Mouse (Mus musculus): Measurements from ENCODE around the gene Cks2.
"Not testable (repeated sequence)": the region's sequence is repeated elsewhere in the genome, so short reads cannot be mapped to it uniquely, and the experiment has no call there.

Cks2 gene

DNA sequence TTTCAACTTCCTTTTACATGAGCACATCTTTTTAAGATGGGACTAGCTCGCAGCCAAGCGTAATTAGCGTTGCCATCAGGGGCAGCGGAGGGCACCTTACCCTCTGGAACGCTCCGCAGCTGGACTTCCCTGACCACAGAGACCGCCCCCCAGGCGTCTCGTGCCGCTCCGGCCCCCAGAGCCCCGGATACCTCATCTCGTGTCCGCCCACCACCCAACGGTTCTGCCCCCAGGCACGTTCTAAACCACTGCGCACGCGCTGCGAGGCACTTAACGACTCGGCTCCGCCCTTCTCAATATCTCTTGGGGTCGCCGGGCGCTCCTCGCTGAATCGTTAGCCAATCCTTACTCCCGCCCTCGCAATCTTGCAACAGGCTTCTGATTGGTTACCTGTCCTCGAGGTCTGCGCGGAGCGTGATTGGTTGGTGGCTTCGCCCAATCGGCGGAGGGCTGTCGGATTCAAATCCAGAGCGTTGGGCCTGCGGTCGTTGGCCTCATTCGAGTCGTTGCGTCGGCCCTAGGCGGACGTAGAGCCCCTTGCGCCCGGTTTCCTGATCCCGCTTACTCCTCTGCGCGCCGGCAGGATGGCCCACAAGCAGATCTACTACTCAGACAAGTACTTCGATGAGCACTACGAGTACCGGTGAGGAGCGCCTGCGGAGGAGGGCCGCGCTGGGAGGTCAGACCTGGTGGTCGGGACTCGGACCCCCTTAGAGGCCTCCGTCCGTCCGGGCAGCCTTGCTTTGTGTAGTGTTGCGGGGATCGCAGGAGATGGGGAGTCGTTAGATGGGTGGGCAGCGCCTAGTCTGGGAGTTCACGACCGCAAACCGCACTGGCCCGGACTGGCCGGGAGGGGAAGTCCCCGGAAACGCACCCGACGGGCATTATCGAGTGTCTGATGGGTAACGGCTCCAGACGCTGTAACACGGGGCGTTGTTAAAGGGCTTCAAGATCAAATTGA lies at the start of gene Cks2:
Gene Cks2 (plus strand): TSS at position 404 of the 961 bp plus-strand sequence.
- peak; percentile 96 for DNase-seq (ENCODE audit: low spot score)

- no peak for DNase-seq (ENCODE audit: low spot score)
Measured at GRCm38 (mm10) chr13:51595404-51595803, 49.6 kb upstream of the Cks2 start.

DNA sequence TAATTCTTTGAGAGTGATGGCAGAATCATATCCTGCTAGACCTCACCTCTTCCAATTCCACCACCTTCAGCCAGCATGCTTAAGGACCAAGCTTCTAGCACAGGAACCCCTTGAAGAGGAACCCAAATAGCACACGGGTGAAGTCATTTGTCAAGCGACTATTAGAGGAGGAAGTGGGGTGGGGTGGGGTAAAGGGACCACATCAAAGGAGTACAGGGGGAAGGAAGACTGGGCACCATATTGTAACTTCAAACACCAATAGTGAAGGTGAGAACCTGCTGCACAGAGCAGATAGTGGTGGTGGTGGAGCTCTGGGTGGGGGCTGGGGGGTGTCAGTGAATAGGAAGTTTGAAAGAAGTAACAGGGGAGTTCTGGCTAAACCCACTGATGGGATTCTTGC lies 47.0 kb upstream of the Cks2 start:
- DNase-seq (ENCODE audit: low spot score), result no peak

DNA sequence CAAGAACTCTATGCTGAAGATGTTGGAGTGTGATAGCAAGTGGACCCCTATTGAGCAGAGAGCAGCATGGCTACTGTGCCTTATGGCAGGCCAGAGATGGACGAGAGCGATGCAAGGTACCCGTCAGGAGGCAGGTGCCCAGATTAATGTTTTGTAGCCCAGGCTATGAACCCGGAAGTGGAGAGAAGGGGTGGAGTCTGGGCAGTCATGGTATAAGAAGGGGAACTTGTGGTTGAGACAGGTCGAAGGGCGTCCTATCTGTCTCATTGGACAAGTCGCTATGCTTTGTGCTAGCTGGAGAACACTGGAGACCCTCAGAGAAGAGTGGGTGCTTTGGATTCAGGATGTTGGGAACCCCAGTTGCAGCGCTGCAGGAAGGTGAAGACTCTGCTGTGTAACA lies 44.9 kb upstream of the Cks2 start:
- DNase-seq (ENCODE audit: low spot score), result no peak

GRCm38 (mm10) chr13:51602764-51603163 lies 42.3 kb upstream of the Cks2 start:
- no peak for DNase-seq (ENCODE audit: low spot score)

DNA sequence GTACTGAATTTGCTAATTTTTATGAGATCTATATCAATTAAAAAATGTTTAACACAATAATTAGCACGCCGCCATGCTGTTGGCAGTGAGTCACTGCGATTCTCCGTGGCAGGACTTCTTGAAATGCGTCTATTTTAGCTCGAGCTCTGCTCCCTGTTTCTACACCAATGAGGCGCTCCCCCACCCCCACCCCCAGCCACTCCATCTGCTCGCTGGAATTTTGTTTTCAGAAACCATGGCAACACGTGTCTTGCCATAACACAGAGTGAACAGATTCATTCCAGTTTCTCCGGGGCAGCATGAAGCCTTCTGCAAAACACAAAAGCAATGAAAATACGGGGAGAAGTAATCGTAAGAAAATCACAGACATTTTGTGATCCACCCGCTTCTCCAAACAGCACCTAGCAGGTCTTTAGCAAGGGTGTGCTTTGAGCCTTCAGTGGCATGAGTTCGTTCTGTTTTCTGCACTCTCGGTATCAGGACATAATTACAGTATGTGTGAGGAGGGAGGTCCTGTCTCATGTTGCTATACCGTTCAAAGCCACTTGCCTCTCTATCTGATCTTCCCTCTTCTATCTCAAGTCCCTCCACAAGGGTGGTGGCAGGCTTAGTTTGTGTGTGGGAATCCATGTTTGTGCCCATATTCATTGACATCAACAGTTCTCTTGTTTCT lies 41.7 kb upstream of the Cks2 start:
- DNase-seq (ENCODE audit: low spot score), result peak; percentile 46

DNA sequence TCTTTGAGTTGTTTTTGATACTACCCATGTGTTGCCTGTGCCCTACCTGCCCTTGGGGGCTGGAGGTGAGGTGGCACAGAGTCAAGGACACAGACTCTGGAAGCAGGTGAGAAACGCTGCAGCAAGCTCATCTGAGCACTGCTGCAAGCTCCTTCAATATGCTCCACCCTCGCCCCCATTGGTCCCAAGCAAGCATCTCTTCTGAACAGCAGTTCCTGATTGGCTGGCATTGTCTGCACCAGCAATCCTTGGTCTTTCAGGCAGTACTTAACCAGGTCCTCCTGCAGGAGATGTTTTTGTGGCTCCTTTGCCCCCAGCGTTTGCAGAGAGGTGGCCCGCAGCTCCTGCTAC lies 41.2 kb upstream of the Cks2 start:
- DNase-seq (ENCODE audit: low spot score), result peak; percentile 59

- no peak for DNase-seq (ENCODE audit: low spot score)
Measured at GRCm38 (mm10) chr13:51609231-51609630, 35.8 kb upstream of the Cks2 start.

DNA sequence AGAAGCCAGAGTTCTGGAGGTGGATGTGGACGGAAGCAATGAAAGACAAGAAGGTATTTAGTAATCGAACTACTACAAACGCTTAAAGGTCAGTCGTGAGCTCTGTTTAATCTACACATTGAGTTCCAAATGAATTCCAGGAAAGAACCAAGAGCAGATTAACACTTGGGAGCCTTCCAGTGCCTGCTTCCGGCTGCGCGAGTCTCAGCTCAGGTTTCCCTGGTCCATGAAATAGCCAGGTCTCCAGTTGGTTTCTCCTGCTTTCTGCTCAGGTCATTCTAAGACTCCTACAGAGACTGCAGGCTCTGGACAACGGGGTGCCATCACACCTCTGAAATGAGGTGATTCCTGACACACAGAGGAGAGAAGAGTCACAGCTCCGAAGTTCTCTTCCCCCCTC lies 34.0 kb upstream of the Cks2 start:
- DNase-seq (ENCODE audit: low spot score), result no peak

- DNase-seq (ENCODE audit: low spot score), result no peak
Measured at GRCm38 (mm10) chr13:51611500-51611899, 33.5 kb upstream of the Cks2 start.

GRCm38 (mm10) chr13:51615815-51616214 lies 29.2 kb upstream of the Cks2 start:
- DNase-seq (ENCODE audit: low spot score), result no peak

GRCm38 (mm10) chr13:51616417-51617044 lies 28.5 kb upstream of the Cks2 start:
- DNase-seq (ENCODE audit: low spot score), result peak; percentile 70

DNA sequence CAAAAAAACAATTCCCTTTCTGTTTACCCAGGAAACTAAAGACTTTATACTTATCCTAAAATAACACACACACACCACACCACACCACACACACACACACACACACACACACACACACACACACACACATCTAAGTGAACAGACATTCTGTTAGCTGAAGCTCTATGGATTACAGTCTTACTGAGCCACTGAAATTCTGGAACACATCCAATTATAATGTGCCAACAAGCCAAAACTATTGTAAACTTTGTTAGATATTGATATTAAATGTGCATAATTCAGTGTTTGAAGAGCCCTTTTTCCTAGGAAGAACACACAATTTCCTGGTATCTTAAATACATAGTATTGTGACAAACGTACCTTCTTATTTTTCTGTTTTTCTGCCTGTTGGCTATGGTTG lies 27.7 kb upstream of the Cks2 start:
- no peak for DNase-seq (ENCODE audit: low spot score)

GRCm38 (mm10) chr13:51617861-51618260 lies 27.2 kb upstream of the Cks2 start:
- peak; percentile 51 for DNase-seq (ENCODE audit: low spot score)

GRCm38 (mm10) chr13:51618602-51619001 lies 26.4 kb upstream of the Cks2 start:
- DNase-seq (ENCODE audit: low spot score), result no peak

- no peak for DNase-seq (ENCODE audit: low spot score)
Measured at GRCm38 (mm10) chr13:51622626-51623025, 22.4 kb upstream of the Cks2 start.

DNA sequence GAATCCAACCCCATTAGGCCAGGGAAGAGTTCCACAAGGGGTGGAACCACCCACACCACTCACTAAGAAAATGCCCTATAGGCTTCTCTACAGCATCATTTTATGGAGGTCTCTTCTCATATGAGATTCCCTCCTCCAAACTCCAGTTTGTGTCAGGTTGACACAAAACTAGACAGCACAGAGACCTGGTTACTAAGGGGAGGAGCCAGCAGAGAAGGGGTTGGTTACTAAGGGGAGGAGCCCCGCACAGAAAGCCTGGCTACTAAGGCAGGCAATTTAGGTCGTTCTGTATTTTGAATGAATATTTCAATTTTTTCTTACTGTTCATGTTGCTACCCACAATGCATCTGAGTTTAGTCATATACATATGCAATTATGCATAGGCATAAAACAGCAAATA lies 21.4 kb upstream of the Cks2 start:
- no peak for DNase-seq (ENCODE audit: low spot score)

- no peak for DNase-seq (ENCODE audit: low spot score)
Measured at GRCm38 (mm10) chr13:51628273-51628848, 16.7 kb upstream of the Cks2 start.

DNA sequence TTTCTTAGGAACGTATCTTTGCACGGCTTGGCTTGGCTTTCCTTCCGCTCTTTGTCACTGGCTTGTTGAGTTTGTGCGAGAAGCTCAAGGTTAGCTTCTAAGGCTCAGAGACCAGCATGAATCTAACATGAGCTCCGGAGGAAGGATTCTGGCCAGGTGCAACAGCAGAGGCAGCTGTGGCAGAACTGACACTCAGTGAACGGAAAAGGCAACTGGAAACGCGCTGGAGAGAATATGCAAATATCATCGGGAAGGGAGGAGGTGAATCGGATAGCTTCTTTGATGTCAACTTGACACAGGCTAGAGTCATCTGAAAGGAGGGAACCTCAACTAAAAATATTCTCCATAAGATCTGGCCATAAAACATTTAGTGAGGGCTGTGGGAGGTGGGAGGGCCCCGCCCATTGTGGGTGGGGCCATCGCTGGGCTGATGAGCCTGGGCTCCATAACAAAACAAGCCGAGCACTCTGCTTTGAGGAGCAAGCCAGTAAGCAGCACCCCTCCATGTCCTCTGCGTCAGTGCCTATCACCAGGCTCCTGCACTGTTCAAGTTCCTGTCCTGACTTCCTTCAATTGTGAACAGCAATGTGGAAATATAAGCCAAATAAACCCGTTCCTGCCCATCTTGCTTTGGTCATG lies 13.6 kb upstream of the Cks2 start:
- no peak for DNase-seq (ENCODE audit: low spot score)

- DNase-seq (ENCODE audit: low spot score), result no peak
Measured at GRCm38 (mm10) chr13:51632560-51633218, 12.3 kb upstream of the Cks2 start.

- not testable (repeated sequence) for DNase-seq (ENCODE audit: low spot score)
Measured at GRCm38 (mm10) chr13:51635384-51635783, 9.6 kb upstream of the Cks2 start.
